In the genomic region with DNA sequence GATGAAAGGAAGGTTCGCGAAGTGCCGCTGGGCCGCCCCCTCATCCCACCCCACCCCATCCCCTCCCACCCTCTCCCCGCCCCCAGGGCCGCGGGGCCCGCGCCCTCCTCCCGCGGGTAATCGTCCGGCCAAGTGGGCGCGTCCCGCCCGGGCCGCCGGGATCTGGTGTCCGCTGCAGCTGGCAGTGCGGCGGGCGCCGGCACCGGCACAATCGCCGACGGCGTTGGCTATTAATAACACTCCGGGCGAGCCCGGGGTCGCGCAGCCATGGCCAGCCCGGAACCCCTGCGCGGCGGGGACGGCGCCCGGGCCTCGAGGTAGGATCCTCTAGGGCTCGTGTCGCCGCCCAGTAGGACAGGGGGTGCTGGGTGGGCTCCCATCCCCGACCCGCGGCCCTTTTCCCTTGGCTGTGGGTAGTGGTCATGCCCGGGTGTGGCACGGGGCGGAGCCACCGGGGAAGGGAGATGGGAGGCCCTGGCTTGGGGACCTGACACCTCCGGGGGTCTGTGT, we compare ENCODE assay signal across 8 mouse cellular contexts. TPM values are rescaled to one million over a fixed set of nuclear protein-coding genes. Genes with fewer than 3 reads are reported as not detected.
DNase-seq lines count a peak whose midpoint lies in the region; ATAC-seq and TF ChIP-seq lines count a peak whose summit lies in the region.

A gene (plus strand): TSS at position 146 of the 510 bp plus-strand sequence.

- peak within 1 kb of the TSS; percentile 71 for H3K27ac ChIP-seq in heart, postnatal 0 days (ENCODE audit: low read depth)
- H3K27ac ChIP-seq in liver, embryonic 12.5 days = no peak within 1 kb of the TSS
- no peak within 1 kb of the TSS for H3K27ac ChIP-seq in small intestine, adult 2 months (ENCODE audit: insufficient read depth, low read depth, low read length)

- peak; percentile 62 for DNase-seq in adrenal gland, postnatal 10 days
- no peak for DNase-seq in adrenal gland, adult 8-10 months
- DNase-seq in urinary bladder, postnatal 4 days (ENCODE audit: low spot score in 2 of 2) = peak; percentile 40 to 60
- DNase-seq in urinary bladder, adult 2 months (ENCODE audit: low spot score) = no peak
- peak; percentile 44 for DNase-seq in heart, postnatal 0 days (ENCODE audit: low spot score)
- no peak for DNase-seq in right cerebral cortex, adult 2 months (ENCODE audit: low spot score in 2 of 2)

- no peaks in the 10 kb centered on the region for H3K36me3 ChIP-seq in heart, postnatal 0 days (replicated peaks; ENCODE audit: control insufficient read depth, insufficient read depth, low read length)
- no peaks in the 10 kb centered on the region for H3K36me3 ChIP-seq in liver, embryonic 12.5 days
- no peaks in the 10 kb centered on the region for H3K36me3 ChIP-seq in small intestine, adult 2 months (ENCODE audit: control insufficient read depth, insufficient read depth, low read length)

- WGBS in heart, postnatal 0 days = under 1% methylated on average over 43 of the region's 53 CpGs
- 0% methylated on average over 47 of the region's 53 CpGs for WGBS in liver, embryonic 12.5 days (ENCODE audit: insufficient replicate concordance)
- WGBS in small intestine, adult 2 months = 2% methylated on average over 46 of the region's 53 CpGs

- ATAC-seq in heart, postnatal 0 days (ENCODE audit: insufficient read depth, low read depth) = peak; percentile 71
- ATAC-seq in liver, embryonic 12.5 days = peak; percentile 45; the same call in 1 of the 2 replicates

- H3K4me3 ChIP-seq in heart, postnatal 0 days (ENCODE audit: low read depth, low read length) = peak within 1 kb of the TSS; percentile 62
- H3K4me3 ChIP-seq in liver, embryonic 12.5 days = peak within 1 kb of the TSS; percentile 60
- H3K4me3 ChIP-seq in small intestine, adult 2 months (ENCODE audit: low read depth, low read length) = peak within 1 kb of the TSS; percentile 63

- H3K4me1 ChIP-seq in heart, postnatal 0 days (ENCODE audit: control insufficient read depth, insufficient read depth) = peaks cover 9% of the 10 kb centered on the region; the same call in 1 of the 2 replicates
- H3K4me1 ChIP-seq in liver, embryonic 12.5 days = peaks cover 15% of the 10 kb centered on the region
- H3K4me1 ChIP-seq in small intestine, adult 2 months (ENCODE audit: control insufficient read depth, insufficient read depth, insufficient read length, low read length) = peaks cover 6% of the 10 kb centered on the region

- peak within 1 kb of the TSS; percentile 70 for H3K9ac ChIP-seq in heart, postnatal 0 days (replicated peaks; ENCODE audit: low read depth, low read length)
- peak within 1 kb of the TSS; percentile 63 for H3K9ac ChIP-seq in liver, embryonic 12.5 days

- no peak for TF ChIP-seq CTCF in heart, postnatal 0 days (IDR thresholded peaks at IDR 0.05; ENCODE audit: low read depth)
- no peak for TF ChIP-seq CTCF in small intestine, adult 2 months (IDR thresholded peaks at IDR 0.05; ENCODE audit: extremely low read depth, insufficient read length, insufficient replicate concordance, low read depth, low read length)

- H3K27me3 ChIP-seq in heart, postnatal 0 days (ENCODE audit: control insufficient read depth, insufficient read depth, low read length) = peaks cover 16% of the 10 kb centered on the region; the same call in 1 of the 2 replicates
- H3K27me3 ChIP-seq in liver, embryonic 12.5 days (replicated peaks) = peaks cover 73% of the 10 kb centered on the region
- H3K27me3 ChIP-seq in small intestine, adult 2 months (ENCODE audit: control insufficient read depth, insufficient read depth, low read length) = peaks cover 11% of the 10 kb centered on the region

- no peak for TF ChIP-seq POLR2A in small intestine, adult 2 months (IDR thresholded peaks at IDR 0.05; ENCODE audit: low read depth, low read length)

- 0 out of 2 replicates have a peak, but pooled peaks cover 2% of the 10 kb centered on the region for H3K9me3 ChIP-seq in heart, postnatal 0 days (replicated peaks; ENCODE audit: control insufficient read depth, low read length)
- H3K9me3 ChIP-seq in liver, embryonic 12.5 days (replicated peaks) = no peaks in the 10 kb centered on the region

- no peak for TF ChIP-seq EP300 in heart, postnatal 0 days (IDR thresholded peaks at IDR 0.05; ENCODE audit: low read depth)

- peak within 1 kb of the TSS; percentile 99 for H3K4me2 ChIP-seq in heart, postnatal 0 days (ENCODE audit: low read depth, low read length)
- peak within 1 kb of the TSS; percentile 95 for H3K4me2 ChIP-seq in liver, embryonic 12.5 days

RNA-seq across cellular contexts. Expression of the gene that starts here (rescaled TPM):
- 1 to 10 TPM; 4.2 to 7.4 TPM for total RNA-seq in adrenal gland, postnatal 10 days (2021)
- total RNA-seq in adrenal gland, adult 8-10 months (2022) = 1 to 10 TPM in 3 of 4 experiments, under 1 TPM in 1; 0.73 to 2.5 (median 1.1) TPM
- 3.1 and 4.0 TPM in 2 replicates for polyA plus RNA-seq in urinary bladder, adult 2 months (2012; rRNA removed)
- 1.4 and 1.9 TPM in 2 replicates for total RNA-seq in heart, postnatal 0 days (2014; rRNA removed; ENCODE audit: low replicate concordance)
- polyA plus RNA-seq in heart, postnatal 0 days (2015; fragmentation: Nextera tagmentation; extraction: Ambion mirVana) = 3.4 and 3.8 TPM in 2 replicates
- 0.13 and 0.24 TPM in 2 replicates for polyA plus RNA-seq in liver, embryonic 12.5 days (2016; fragmentation: Nextera tagmentation; extraction: Ambion mirVana)
- 0.34 and 0.37 TPM in 2 replicates for polyA plus RNA-seq in small intestine, adult 2 months (2012; rRNA removed)

Comparison
In these comparisons a context has a peak if more than half of its experiments do, and no peak if none do; other contexts are left out.
1. DNase-seq: peak in adrenal gland, postnatal 10 days (single experiment), urinary bladder, postnatal 4 days (2 of 2) and heart, postnatal 0 days (single experiment); none in adrenal gland, adult 8-10 months (single experiment), urinary bladder, adult 2 months (single experiment) and right cerebral cortex, adult 2 months (0 of 2).
2. Peak in ATAC-seq, H3K4me3 ChIP-seq, H3K9ac ChIP-seq and H3K4me2 ChIP-seq in liver, embryonic 12.5 days; RNA of the gene not detected or under 1 TPM.
3. Peak in every context shown above with its lines, with median percentiles within 50 percentile points of each other: H3K4me3 ChIP-seq.